Mouse (Mus musculus): ENCODE results near the gene Zfp599. TPM values are rescaled to one million over a fixed set of nuclear protein-coding genes. Genes with fewer than 3 reads are reported as not detected.

Zfp599 gene
- 4.1 and 4.2 TPM in 2 replicates for polyA plus RNA-seq (2012; rRNA removed)

DNA sequence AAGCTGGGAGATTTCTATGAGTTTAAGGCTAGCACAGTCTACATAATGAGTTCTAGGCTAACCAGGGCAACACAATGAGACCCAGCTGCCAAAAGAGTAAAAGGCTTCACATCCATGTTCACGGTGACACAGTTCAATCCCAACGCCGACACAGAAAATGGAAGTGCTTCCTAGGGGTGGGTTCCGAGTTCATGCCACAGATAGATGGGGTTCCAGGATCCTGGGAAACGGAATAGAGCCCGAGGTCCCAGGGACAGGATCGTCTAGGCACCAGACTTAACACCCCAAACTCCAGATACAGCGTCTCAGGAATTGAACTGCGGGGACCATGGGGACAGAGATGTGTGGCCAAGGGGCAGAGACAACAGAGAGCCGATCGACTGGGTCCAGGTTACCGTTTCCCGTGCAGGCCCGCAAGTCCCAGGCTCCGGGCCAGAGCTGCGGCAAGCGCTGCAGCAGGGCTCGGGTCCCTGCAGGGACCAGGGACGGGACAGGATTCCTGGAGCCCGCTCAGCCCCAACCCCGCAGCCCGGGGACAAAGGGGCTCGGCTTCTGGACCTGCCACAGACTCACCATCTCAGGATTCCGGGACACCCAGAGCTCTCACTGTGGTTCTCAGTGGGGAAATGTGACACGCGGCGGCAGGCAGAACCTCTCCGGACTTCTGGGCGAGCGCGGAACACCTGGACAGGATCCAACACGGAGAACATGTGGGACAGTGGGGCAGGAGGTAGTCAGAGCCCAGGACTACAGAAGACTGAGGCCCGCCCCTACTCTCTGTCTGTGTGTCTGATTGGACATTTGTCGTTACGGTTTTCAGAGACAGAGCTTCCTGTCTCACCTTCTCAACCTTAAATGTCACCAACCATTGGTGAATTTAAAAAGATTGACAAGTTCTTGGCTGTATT lies at the start of gene Zfp599:
TSS of gene Zfp599 (minus strand) at position 712 of the 908 bp plus-strand sequence.

DNA sequence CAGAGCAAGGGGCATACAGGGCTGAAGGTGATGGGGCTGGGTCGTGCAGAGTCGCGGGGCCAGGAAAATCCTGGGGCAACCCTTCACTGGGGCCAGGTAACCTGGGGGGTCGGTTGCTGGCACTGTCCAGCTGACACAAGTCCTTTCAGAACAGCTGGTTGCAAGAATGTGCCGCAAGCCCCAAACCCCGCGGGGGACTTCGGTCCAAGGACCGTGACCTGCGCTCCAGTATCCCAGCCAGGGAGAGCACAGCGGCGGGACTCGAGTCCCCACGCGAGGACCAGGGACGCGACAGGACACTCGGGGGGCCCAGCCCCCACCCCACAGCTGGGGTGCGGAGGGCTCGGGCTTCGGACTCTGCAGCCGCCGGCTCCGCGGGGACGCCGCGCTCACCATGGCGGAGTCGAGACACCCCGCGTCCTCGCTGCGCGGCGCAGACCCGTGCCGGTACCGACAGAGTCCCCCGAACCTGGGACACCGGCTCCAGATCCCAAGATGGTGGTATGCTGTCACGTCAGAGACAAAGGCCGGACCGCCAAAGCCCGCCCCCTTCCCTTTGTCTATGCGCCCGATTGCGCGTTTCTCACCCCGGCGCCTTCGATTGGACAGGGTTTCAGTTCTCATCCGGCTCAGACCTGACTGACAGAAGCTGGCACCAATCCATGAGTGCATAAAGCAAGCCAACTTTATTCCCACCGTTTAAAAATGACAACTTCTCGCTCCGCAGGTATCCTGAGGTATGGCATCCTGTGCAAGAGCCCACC lies 47.6 kb upstream of the Zfp599 start, which contains the start of gene Zfp810:
TSS of gene Zfp810 (minus strand) at position 493 of the 764 bp plus-strand sequence.

DNA sequence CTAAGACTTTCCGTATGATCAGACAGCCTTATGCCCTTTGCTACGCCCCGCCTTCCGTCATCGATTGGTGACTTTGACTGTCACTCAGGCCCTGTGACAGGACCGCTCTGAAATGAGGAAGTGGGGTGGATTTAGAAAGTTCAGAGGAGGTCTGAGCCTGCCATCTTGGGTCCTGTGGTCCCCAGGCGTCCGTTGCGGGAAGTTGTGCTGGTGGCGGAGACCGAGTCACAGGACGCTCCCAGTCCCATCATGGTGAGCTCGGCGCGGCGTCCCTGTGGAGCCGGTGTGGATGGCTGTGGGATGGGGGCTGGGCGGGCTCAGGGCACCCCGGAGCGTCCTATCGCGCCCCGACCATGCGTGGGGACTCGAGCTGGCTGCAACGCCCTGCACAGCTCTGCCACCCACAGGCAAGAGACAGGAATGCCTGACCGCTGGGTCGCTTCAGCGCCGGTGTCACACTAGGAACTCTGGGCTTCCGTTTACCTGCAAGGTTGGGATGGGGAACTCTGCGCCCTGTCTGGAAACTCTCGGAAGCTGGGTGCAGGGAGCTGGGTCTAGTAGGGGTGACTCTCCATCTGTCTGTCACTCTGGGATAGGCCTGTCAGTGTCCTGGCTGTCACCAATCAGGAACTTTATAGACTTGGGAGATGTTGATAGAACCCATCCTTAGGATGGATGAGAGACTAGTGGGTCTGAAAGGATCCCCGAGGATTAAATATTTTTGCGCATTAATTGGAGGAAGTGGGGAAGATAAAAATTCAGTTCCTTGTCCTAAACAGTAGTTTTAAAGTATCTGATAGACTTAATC lies 33.9 kb downstream of the Zfp599 start, which contains the start of gene Zfp809:
TSS of gene Zfp809 (plus strand) at position 134 of the 808 bp plus-strand sequence.

Other genes starting within 250 kb of the Zfp599 start
- gene Elavl3, start 207.9 kb downstream of the Zfp599 start, polyA plus RNA-seq (2012; rRNA removed) = 203 and 239 TPM in 2 replicates
- gene Gm49318, start 188.6 kb downstream of the Zfp599 start, polyA plus RNA-seq (2012; rRNA removed) = not detected in 2 replicates
- gene Zfp653, start 188.5 kb downstream of the Zfp599 start, polyA plus RNA-seq (2012; rRNA removed) = 45.9 and 47.9 TPM in 2 replicates
- gene Ecsit, start 174.5 kb downstream of the Zfp599 start, polyA plus RNA-seq (2012; rRNA removed) = 47.4 and 52.9 TPM in 2 replicates
- gene Cnn1, start 160.7 kb downstream of the Zfp599 start, polyA plus RNA-seq (2012; rRNA removed) = 0.54 and 0.94 TPM in 2 replicates
- gene Elof1, start 142.7 kb downstream of the Zfp599 start, polyA plus RNA-seq (2012; rRNA removed) = 125 and 146 TPM in 2 replicates
- 1.1 and 29.2 TPM in 2 replicates for gene Acp5, start 124.2 kb downstream of the Zfp599 start, polyA plus RNA-seq (2012; rRNA removed)
- 82.0 and 87.2 TPM in 2 replicates for gene Pigyl, start 103.0 kb downstream of the Zfp599 start, polyA plus RNA-seq (2012; rRNA removed)
- 0.28 and 0.33 TPM in 2 replicates for gene Zfp872, start 71.8 kb downstream of the Zfp599 start, polyA plus RNA-seq (2012; rRNA removed)
- gene Zfp809, start 34.2 kb downstream of the Zfp599 start, polyA plus RNA-seq (2012; rRNA removed) = 8.3 and 8.7 TPM in 2 replicates
- gene Zfp810, start 47.8 kb upstream of the Zfp599 start, polyA plus RNA-seq (2012; rRNA removed) = 33.8 and 34.3 TPM in 2 replicates
- 3.9 and 4.9 TPM in 2 replicates for gene Anln, start 129.3 kb upstream of the Zfp599 start, polyA plus RNA-seq (2012; rRNA removed)
- 12.0 and 13.4 TPM in 2 replicates for gene 9530077C05Rik, start 151.6 kb upstream of the Zfp599 start, polyA plus RNA-seq (2012; rRNA removed)
- not detected in 2 replicates for gene Gm17545, start 194.4 kb upstream of the Zfp599 start, polyA plus RNA-seq (2012; rRNA removed)
- gene Rp9, start 209.8 kb upstream of the Zfp599 start, polyA plus RNA-seq (2012; rRNA removed) = 97.6 and 100 TPM in 2 replicates
- gene Bbs9, start 215.8 kb upstream of the Zfp599 start, polyA plus RNA-seq (2012; rRNA removed) = 24.6 and 25.0 TPM in 2 replicates

Measured in central nervous system, embryonic 18 days (tissue).